ENCODE assay signal across 14 mouse cellular contexts in genomic region chr14:35049231-35049630, GRCm38 (mm10).
"Had no signal": no experiment of that assay in that cellular context is flagged by ENCODE, and none has a peak within 500 bp of the region (broad histone marks: within the 10 kb centered on the region; RNA-seq: fewer than 3 reads in every experiment).

No protein-coding gene starts in this region.

- H3K27ac ChIP-seq: lung, embryonic 15.5 days; macrophage; midbrain, embryonic 13.5 days; midbrain, embryonic 15.5 days; neural tube, embryonic 12.5 days; stomach, embryonic 15.5 days; stomach, postnatal 0 days had no signal

- H3K4me3 ChIP-seq: lung, embryonic 15.5 days; megakaryocyte, embryonic 14.5 days; midbrain, embryonic 13.5 days; midbrain, embryonic 15.5 days; neural tube, embryonic 12.5 days; stomach, embryonic 15.5 days had no signal

- DNase-seq: lung, postnatal 14 days; lung, postnatal 36 days; right cerebral cortex, postnatal 14 days; thymus, adult 2 months; thymus, postnatal 25 days; thymus, postnatal 4 days had no signal
